Mouse (Mus musculus): ENCODE results near the gene Shb.

DNA sequence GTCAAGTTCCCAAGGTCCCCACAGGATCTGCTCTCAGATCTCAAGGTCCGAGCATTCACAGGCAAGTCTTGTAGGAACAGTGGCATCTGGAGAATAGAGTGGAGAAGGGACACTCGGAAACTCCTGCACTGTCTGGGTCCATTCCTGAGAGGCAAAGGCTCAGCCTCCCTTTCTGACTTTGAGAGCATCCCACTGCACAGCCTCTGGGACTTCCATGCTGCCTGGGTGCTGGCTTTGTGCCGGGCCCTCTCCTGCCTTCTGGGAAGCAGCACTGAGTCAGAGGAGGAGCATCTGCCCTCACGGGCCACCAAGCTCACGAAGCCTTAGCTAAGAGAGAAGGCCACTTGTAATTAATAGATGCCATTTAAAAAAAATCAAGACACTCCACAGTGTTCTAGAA is 37.3 kb upstream of the Shb start:
- TF ChIP-seq CTCF (IDR thresholded peaks at IDR 0.05; ENCODE audit: low read depth) (no peak), EP300 (optimal IDR thresholded peaks at IDR 0.05) (no peak)

Data from stomach, postnatal 0 days (tissue).